Mouse (Mus musculus) forebrain, embryonic 12.5 days (tissue): ENCODE measurements at regions not wholly inside any gene's neighbourhood (a gene's known extent, or its start where the extent isn't known, plus 50 kb on each side); places are given as distances from the start of the nearest gene placed in this dataset.

Experiments used
- ATAC-seq: fragments of 200-750 bp; cut with Nextera tagmentation; 2 replicates; pipeline ENCODE4 v1.8.0; 2017; ENCODE audit warnings: moderate TSS enrichment; ENCODE audit not compliant: low FRiP score
- H3K27ac ChIP-seq: fragments of 300-500 bp; sonication (generic); 2 replicates; pipeline ENCODE4 v1.5.1; 2016; ENCODE audit warnings: mild to moderate bottlenecking
- H3K27me3 ChIP-seq: fragments of 300-500 bp; sonication (generic); 2 replicates; pipeline ENCODE4 v1.6.1; 2016; ENCODE audit warnings: mild to moderate bottlenecking
- H3K36me3 ChIP-seq: fragments of 300-500 bp; sonication (generic); replicated peaks from 2 replicates; pipeline ENCODE4 v1.6.1; 2016; ENCODE audit warnings: mild to moderate bottlenecking
- H3K4me1 ChIP-seq: fragments of 300-500 bp; sonication (generic); 2 replicates; pipeline ENCODE4 v1.6.1; 2016
- H3K4me2 ChIP-seq: fragments of 300-500 bp; sonication (generic); 2 replicates; pipeline ENCODE4 v1.6.1; 2016; ENCODE audit warnings: mild to moderate bottlenecking, moderate library complexity
- H3K4me3 ChIP-seq: fragments of 300-500 bp; sonication (generic); replicated peaks from 2 replicates; pipeline ENCODE4 v1.5.1; 2016; ENCODE audit warnings: mild to moderate bottlenecking
- H3K9ac ChIP-seq: fragments of 300-500 bp; sonication (generic); 2 replicates; pipeline ENCODE4 v1.6.1; 2016; ENCODE audit warnings: mild to moderate bottlenecking
- H3K9me3 ChIP-seq: fragments of 300-500 bp; sonication (generic); 2 replicates; pipeline ENCODE4 v1.6.1; 2016
- WGBS: fragments of 180-500 bp; shearing (Covaris S2); methylation state at CpG from one replicate; pipeline ENCODE4 v1.1.7; 2016; 5-methylcytosine and 5-hydroxymethylcytosine counted together

DNA sequence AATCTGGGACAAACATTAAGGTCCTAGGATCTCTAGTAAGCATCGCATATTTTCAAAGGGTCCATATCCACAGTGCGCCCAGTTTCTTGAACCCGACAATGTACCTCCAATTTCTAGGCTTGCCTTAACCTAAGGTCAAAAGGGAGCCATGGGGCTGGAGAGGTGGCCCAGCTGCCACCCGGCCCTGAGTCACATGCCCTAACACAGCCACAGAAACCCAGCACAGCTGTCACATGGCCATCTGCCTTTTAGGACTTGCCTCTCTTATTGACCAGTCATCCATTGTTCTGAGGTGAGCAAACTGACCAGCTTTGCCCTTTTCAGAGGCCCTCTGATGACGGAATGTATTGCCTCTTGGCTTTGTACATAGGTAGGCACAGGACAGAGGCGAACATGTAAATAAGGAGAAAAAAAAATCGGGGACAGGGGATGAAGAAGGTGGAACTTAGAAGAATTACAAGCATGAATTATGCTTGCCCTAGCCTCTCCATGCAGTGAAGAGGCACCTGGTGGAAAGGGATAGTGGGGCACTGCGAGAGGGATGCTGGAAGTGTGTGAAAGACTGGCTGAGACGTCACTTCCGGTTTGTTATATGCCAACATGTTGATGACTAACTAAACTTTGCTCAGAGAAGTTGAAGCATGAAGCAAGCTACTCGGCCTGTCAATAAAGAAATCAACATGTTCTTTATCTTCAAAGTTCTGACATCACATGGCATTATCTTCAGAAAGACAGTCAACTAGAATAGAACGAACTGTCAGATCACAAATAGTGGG lies 84.3 kb upstream of the Nap1l1 start:
- WGBS: 86% methylated on average over 12 of the region's 12 CpGs
- Histone ChIP-seq H3K27me3 (no peaks in the 10 kb centered on the region), H3K36me3 (no peaks in the 10 kb centered on the region), H3K4me1 (peaks cover 18% of the 10 kb centered on the region), H3K27ac (no peak overlapping the region), H3K9ac (no peak overlapping the region), H3K4me2 (0 out of 2 replicates have a peak overlapping the region, but pooled peaks have one; percentile 21), H3K9me3 (no peaks in the 10 kb centered on the region), H3K4me3 (no peak overlapping the region)
- 0 out of 2 replicates have a peak, but pooled peaks have one; percentile 27 for ATAC-seq

- no peaks in the 10 kb centered on the region for H3K36me3 ChIP-seq
- no peak overlapping the region for H3K27ac ChIP-seq
- H3K27me3 ChIP-seq: no peaks in the 10 kb centered on the region
- H3K4me2 ChIP-seq: no peak overlapping the region
- ATAC-seq: peak; percentile 74
- 61% methylated on average over 9 of the region's 9 CpGs for WGBS
- no peak overlapping the region for H3K4me3 ChIP-seq
- H3K9me3 ChIP-seq: no peaks in the 10 kb centered on the region
- peaks cover 18% of the 10 kb centered on the region for H3K4me1 ChIP-seq
- H3K9ac ChIP-seq: no peak overlapping the region
These were observed 83.1 kb upstream of the Nap1l1 start for GRCm38 (mm10) chr10:111389890-111390289.

GRCm38 (mm10) chr10:111394421-111394820 lies 78.6 kb upstream of the Nap1l1 start:
- no peak overlapping the region for H3K4me3 ChIP-seq
- H3K27ac ChIP-seq: no peak overlapping the region
- 93% methylated on average over 9 of the region's 9 CpGs for WGBS
- H3K27me3 ChIP-seq: no peaks in the 10 kb centered on the region
- H3K4me2 ChIP-seq: no peak overlapping the region
- no peaks in the 10 kb centered on the region for H3K36me3 ChIP-seq
- no peak for ATAC-seq
- peaks cover 8% of the 10 kb centered on the region; the same call in 1 of the 2 replicates for H3K4me1 ChIP-seq
- no peak overlapping the region for H3K9ac ChIP-seq
- H3K9me3 ChIP-seq: no peaks in the 10 kb centered on the region

- Histone ChIP-seq H3K4me3 (no peak overlapping the region), H3K9me3 (no peaks in the 10 kb centered on the region), H3K27ac (no peak overlapping the region), H3K4me1 (no peaks in the 10 kb centered on the region), H3K36me3 (no peaks in the 10 kb centered on the region), H3K4me2 (no peak overlapping the region), H3K27me3 (no peaks in the 10 kb centered on the region), H3K9ac (no peak overlapping the region)
- no peak for ATAC-seq
- WGBS: 94% methylated on average over 6 of the region's 6 CpGs
These were observed 68.0 kb upstream of the Nap1l1 start for GRCm38 (mm10) chr10:111405071-111405470.

GRCm38 (mm10) chr10:111408887-111409286 lies 64.1 kb upstream of the Nap1l1 start:
- Histone ChIP-seq H3K4me3 (no peak overlapping the region), H3K9me3 (no peaks in the 10 kb centered on the region), H3K36me3 (no peaks in the 10 kb centered on the region), H3K27ac (no peak overlapping the region), H3K27me3 (no peaks in the 10 kb centered on the region), H3K4me2 (no peak overlapping the region), H3K9ac (no peak overlapping the region), H3K4me1 (no peaks in the 10 kb centered on the region)
- no peak for ATAC-seq
- WGBS: 86% methylated on average over 3 of the region's 3 CpGs

DNA sequence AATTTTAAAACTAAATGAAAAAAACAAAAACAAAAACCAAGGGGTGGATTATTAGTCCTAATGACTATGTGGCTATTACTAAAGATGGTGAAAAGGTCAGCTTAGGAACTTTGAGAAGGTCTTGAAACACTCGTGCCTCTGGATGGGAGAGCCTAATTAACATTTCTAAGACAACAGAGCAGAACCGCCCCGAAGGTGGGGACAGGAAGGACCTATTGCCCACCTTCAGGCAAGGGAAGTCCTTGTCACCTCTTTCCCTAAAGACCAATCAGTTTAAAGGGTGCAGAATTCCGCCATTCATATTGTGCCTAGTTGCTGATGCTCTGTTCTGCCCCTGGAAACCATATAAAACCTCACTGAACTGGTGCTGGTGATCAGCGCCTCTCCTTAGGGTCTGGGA lies 63.5 kb upstream of the Nap1l1 start:
- Histone ChIP-seq H3K36me3 (no peaks in the 10 kb centered on the region), H3K27ac (no peak overlapping the region), H3K4me1 (no peaks in the 10 kb centered on the region), H3K27me3 (no peaks in the 10 kb centered on the region), H3K9ac (no peak overlapping the region), H3K9me3 (no peaks in the 10 kb centered on the region), H3K4me2 (no peak overlapping the region), H3K4me3 (no peak overlapping the region)
- no peak for ATAC-seq
- 64% methylated on average over 5 of the region's 5 CpGs for WGBS

- ATAC-seq: no peak
- H3K4me3 ChIP-seq: no peak overlapping the region
- H3K9me3 ChIP-seq: no peaks in the 10 kb centered on the region
- H3K27me3 ChIP-seq: no peaks in the 10 kb centered on the region
- no peaks in the 10 kb centered on the region for H3K4me1 ChIP-seq
- no peak overlapping the region for H3K9ac ChIP-seq
- 83% methylated on average over 3 of the region's 3 CpGs for WGBS
- no peak overlapping the region for H3K4me2 ChIP-seq
- H3K27ac ChIP-seq: no peak overlapping the region
- no peaks in the 10 kb centered on the region for H3K36me3 ChIP-seq
These were observed 62.9 kb upstream of the Nap1l1 start for GRCm38 (mm10) chr10:111410121-111410520.

- 93% methylated on average over 9 of the region's 9 CpGs for WGBS
- ATAC-seq: no peak
- no peaks in the 10 kb centered on the region for H3K36me3 ChIP-seq
- no peak overlapping the region for H3K4me3 ChIP-seq
- H3K9ac ChIP-seq: no peak overlapping the region
- no peaks in the 10 kb centered on the region for H3K4me1 ChIP-seq
- no peaks in the 10 kb centered on the region for H3K9me3 ChIP-seq
- no peak overlapping the region for H3K27ac ChIP-seq
- H3K4me2 ChIP-seq: no peak overlapping the region
- H3K27me3 ChIP-seq: no peaks in the 10 kb centered on the region
These were observed 61.5 kb upstream of the Nap1l1 start for GRCm38 (mm10) chr10:111411533-111411932.

DNA sequence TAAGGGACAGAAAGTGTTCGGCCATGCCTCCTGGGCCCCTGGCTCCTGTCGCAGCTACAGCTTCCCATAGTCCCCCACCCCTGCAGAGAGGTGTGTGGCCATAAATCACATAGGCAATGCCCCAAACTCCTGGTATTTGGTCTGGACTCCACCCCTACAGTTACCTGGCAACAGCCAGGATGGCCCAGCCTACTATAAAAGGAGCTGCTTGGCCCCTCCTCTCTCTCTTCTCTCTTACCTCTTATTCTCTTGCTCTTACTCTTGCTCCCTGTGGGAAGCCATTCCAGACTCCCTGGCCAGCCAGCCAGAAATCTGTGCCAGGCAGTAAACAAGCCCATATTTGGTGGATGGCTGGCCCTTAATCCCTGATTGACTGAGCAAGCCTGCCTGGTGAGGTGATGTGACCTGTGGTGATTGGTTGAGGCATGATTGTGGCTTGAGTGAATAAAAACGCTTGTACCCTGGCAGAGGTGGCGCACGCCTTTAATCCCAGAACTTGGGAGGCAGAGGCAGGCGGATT lies 56.4 kb upstream of the Nap1l1 start:
- Histone ChIP-seq H3K27me3 (no peaks in the 10 kb centered on the region; the same call in 1 of the 2 replicates), H3K27ac (no peak overlapping the region), H3K4me1 (peaks cover 19% of the 10 kb centered on the region), H3K36me3 (no peaks in the 10 kb centered on the region), H3K9ac (no peak overlapping the region), H3K4me3 (no peak overlapping the region), H3K4me2 (no peak overlapping the region), H3K9me3 (no peaks in the 10 kb centered on the region)
- 84% methylated on average over 6 of the region's 6 CpGs for WGBS
- no peak for ATAC-seq

DNA sequence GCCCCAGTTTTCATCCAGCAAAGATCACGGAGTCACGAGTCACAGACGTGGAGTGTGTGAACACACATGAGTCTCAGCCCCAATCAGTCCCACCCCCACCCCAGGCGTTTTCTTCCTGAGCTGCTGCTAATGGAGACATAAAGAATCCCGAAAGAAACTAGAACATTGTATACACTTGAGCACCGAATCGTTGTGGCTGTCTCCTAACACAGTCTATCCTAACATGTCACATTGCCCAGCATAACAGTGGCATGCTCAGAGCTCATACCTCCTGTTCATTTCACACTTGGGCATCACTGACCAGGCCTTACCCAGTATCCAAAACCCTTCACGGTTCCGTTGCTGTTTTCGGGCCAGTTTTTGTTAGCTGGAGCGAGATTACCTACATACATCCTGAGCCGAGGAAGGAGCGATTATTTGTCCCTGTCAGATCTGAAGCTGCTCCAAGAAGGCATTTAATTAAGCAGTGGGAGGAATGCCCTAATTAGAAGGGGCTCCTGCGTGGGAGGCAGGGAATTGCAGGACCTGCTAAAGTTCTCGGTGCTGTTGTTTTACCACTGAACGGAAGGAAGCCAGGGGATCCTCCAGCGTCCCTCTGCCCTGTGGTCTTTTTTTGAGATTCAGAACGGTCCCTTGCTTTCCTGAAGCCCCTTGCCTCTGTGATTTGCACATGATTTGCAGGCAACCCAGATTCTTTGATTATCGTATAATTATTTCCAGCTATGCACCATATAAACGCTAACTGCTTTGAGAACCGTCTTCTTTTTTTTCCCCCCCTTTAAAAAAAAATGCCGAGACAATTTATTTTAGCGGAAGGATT lies 53.4 kb upstream of the Nap1l1 start:
- WGBS: 18% methylated on average over 23 of the region's 23 CpGs
- H3K4me3 ChIP-seq: peak overlapping the region; percentile 25
- no peaks in the 10 kb centered on the region for H3K9me3 ChIP-seq
- H3K4me2 ChIP-seq: peak overlapping the region; percentile 55
- no peaks in the 10 kb centered on the region; the same call in 1 of the 2 replicates for H3K27me3 ChIP-seq
- H3K4me1 ChIP-seq: peaks cover 29% of the 10 kb centered on the region
- peak overlapping the region; percentile 33 for H3K27ac ChIP-seq
- H3K36me3 ChIP-seq: no peaks in the 10 kb centered on the region
- peak overlapping the region; percentile 50 for H3K9ac ChIP-seq
- peak; percentile 45; the same call in 1 of the 2 replicates for ATAC-seq

- Histone ChIP-seq H3K4me2 (peak overlapping the region; percentile 55), H3K4me3 (peak overlapping the region; percentile 25), H3K27me3 (no peaks in the 10 kb centered on the region; the same call in 1 of the 2 replicates), H3K9me3 (no peaks in the 10 kb centered on the region), H3K27ac (peak overlapping the region; percentile 33; the same call in 1 of the 2 replicates), H3K4me1 (peaks cover 29% of the 10 kb centered on the region), H3K36me3 (no peaks in the 10 kb centered on the region), H3K9ac (peak overlapping the region; percentile 50)
- 11% methylated on average over 7 of the region's 7 CpGs for WGBS
- ATAC-seq: no peak
These were observed 52.7 kb upstream of the Nap1l1 start for GRCm38 (mm10) chr10:111420195-111420838.

GRCm38 (mm10) chr10:111422057-111422456 lies 51.0 kb upstream of the Nap1l1 start:
- WGBS: 5% methylated on average over 6 of the region's 6 CpGs
- Histone ChIP-seq H3K4me3 (no peak overlapping the region), H3K27ac (no peak overlapping the region), H3K9me3 (no peaks in the 10 kb centered on the region), H3K4me1 (peaks cover 29% of the 10 kb centered on the region), H3K36me3 (no peaks in the 10 kb centered on the region), H3K27me3 (no peaks in the 10 kb centered on the region; the same call in 1 of the 2 replicates), H3K9ac (no peak overlapping the region), H3K4me2 (peak overlapping the region; percentile 38)
- peak; percentile 36; the same call in 1 of the 2 replicates for ATAC-seq
